Mouse (Mus musculus): ENCODE data around the gene Begain. TPM values are rescaled to one million over a fixed set of nuclear protein-coding genes. Genes with fewer than 3 reads are reported as not detected.

Gene Begain
- total RNA-seq (2021), result 100 to 1,000 TPM; 139 to 147 TPM
- long read RNA-seq, experiment 1, transcript Begain-203 (7 exons, 2,707 nt), result major isoform, 81 of 133 reads
- long read RNA-seq, experiment 1, partial matches to known transcripts, result 38 of 133 reads
- long read RNA-seq, experiment 1, other reads (novel, unspliced or antisense), result 14 of 133 reads
- long read RNA-seq, experiment 2, transcript Begain-203 (7 exons, 2,707 nt), result major isoform, 99 of 179 reads
- long read RNA-seq, experiment 2, partial matches to known transcripts, result 9 of 179 reads
- long read RNA-seq, experiment 2, other reads (novel, unspliced or antisense), result 71 of 179 reads

DNA sequence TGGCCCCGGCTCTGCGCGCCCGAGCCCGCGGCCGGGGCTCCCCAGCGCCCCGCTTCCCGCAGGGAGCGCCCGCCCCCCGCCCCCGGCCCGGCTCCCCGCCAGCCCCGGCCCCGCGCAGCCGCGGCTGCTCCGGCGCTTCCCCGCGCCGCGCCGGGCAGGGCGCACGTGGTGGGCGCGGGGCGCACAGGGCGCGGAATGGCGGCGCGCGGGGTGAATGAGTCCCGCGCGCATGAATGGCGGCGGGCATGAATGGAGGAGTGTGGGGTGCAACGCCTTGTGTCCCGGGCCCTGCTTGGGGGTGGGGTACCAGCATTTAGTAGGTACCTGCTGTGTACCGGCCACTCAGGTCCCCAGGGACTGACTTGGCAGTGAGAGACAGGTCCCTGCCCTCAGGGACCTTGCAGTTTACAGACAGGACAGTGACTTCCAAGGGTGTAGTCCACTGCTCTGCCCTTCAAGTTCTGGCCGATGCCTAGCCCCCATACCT lies at the start of gene Begain:
TSS of gene Begain (minus strand) at position 51 of the 487 bp plus-strand sequence.
- no peak for DNase-seq (ENCODE audit: low spot score in 2 of 2)
- H3K4me3 ChIP-seq, result peak within 1 kb of the TSS; percentile 76
- no peak for TF ChIP-seq CTCF (conservative IDR thresholded peaks at IDR 0.05)
- H3K27ac ChIP-seq, result peak within 1 kb of the TSS; percentile 90

DNA sequence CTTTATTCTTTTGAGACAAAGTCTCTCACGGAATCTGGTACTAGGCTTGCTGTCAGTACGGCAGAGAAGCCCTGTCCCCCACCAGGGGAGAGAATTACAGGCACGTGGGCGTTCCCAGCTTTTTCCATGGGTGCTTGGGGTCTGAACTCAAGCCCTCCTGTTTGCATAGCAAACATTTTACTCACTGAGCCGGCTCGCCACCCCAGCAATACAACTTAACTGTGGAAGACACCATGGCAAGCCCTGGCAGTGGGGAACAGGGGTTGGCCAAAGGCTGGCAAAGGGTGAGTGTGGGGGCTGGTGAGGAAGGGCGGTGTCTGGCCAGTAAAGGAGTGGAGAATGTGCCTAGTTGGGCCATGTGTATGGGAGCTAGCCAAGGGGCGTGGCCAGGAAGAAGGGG lies 47.7 kb upstream of the Begain start:
- Histone ChIP-seq H3K27ac (no peak overlapping the region), H3K4me3 (no peak overlapping the region)
- DNase-seq (ENCODE audit: low spot score in 2 of 2), result no peak
- TF ChIP-seq CTCF (conservative IDR thresholded peaks at IDR 0.05), result no peak

DNA sequence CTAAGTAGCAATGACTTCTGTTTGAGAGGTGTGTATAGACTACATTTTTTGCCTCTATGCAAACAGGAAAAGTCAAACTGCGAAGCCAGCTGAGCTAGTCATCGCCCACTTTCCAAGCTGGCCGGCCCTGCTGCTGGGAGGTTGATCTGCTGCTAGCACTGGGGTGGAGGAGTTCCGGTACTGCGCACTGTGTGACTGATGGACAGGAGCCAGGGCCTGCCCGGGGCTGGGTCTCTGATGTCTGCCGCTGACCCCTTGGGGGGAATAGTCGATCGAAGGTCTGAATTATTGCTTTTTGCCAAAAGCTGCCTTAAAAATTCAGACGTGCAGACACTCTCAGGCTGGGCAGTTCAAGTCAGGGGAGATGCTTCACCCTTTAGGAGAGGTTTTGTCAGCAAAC lies 47.1 kb upstream of the Begain start:
- no peak for TF ChIP-seq CTCF (conservative IDR thresholded peaks at IDR 0.05)
- no peak overlapping the region for H3K27ac ChIP-seq
- H3K4me3 ChIP-seq, result no peak overlapping the region
- peak in 1 of 2 experiments; percentile 13 for DNase-seq (ENCODE audit: low spot score in 2 of 2)

DNA sequence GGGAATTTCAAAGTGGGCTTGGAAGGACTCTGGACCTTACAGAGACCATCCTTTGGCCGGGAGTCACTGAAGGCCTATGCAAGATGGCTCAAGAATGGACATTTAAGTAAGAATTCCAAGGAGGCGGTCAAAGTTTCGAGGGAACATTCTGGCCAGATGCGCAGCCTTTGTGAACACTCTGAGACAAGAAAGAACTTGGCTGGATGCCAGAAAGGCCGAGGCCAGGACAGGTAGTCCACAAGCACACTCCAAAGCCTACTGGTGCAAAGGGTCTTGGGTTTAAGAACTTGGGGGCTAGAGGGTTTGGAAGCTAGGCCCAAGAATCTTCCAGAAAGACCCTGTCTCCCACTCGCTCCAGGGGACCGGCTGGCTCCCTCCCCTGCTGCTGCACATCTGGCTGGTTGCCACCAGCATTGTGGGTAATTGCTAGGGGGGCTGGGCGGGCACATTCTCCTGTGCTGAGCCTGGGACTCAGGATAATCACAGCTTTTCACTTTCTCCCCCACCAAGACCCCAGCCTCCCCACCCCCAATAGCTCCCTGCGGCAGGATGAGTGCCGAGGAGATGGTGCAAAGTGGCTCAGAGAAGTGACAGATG lies 45.1 kb upstream of the Begain start:
- no peak for DNase-seq (ENCODE audit: low spot score in 2 of 2)
- no peak for TF ChIP-seq CTCF (conservative IDR thresholded peaks at IDR 0.05)
- no peak overlapping the region for H3K4me3 ChIP-seq
- no peak overlapping the region for H3K27ac ChIP-seq

DNA sequence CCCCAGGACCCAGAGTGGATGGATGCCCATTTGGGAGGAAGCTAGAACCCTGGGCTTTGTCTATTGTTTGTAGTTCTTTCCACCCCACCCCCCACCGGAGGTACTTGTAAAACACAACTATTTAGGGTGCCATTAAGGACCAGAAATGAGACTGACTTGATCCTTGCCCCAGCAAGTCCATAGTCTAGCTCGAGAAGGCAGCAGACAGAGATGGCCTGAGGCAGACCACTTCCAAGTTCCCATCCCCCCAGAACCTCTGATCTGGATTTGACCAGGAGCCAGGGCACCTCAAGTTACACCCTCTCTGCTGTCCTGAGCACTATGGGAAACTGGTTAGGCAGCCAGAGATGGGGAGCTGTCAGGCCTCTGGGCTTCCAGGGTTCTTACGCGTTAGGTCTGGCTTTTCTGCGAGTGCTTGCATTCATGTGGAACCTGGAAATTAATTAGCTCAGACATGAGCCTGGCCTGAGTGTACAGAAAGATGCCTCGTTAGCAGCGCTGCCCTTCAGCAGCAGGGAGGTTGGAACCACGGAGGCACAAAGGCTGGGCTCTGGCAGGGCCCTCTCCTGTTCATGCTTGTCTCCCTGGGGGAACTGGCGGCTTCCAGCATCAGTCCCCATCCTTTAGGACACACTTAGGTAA lies 44.5 kb upstream of the Begain start:
- Histone ChIP-seq H3K4me3 (no peak overlapping the region), H3K27ac (no peak overlapping the region)
- TF ChIP-seq CTCF (conservative IDR thresholded peaks at IDR 0.05), result no peak
- no peak for DNase-seq (ENCODE audit: low spot score in 2 of 2)

DNA sequence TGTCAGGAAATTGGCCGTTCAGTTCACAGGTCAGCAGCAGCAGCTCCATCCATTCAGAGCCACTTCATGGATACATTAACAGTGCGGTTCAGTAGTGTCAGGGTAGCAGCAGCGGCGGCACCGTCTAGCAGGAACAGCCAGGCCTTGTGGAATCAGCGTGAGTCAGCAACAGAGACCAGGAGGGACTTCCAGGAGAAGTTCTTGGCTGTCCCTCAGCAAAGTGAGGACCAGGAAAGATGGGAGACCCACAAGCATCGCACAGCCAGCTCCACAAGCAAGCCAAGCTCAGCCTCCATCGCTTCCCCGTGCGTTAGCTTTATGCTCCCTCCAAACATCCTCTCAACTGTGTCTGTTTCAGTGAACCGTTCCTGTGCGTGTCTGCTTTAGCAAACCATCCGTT lies 40.9 kb upstream of the Begain start:
- no peak for TF ChIP-seq CTCF (conservative IDR thresholded peaks at IDR 0.05)
- no peak overlapping the region for H3K27ac ChIP-seq
- no peak for DNase-seq (ENCODE audit: low spot score in 2 of 2)
- H3K4me3 ChIP-seq, result no peak overlapping the region

DNA sequence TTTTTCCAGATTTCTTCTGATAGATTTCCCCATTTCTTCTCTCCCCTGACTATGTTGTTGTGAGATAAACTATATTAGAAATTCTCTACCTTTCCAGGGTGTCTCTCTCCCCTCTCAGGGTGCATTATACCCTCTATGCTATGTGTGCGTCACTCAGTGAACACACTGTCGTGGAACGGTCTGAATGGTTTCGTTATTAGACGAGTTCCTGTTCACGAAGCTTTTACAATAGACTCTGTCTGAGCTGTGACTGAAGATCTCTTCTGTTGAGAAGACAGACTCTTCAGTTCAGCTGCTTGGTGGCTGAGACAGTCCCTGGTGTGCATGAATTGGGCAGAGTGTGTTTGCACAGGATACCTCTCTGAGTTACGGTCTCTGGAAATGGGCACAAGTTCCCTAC lies 32.4 kb upstream of the Begain start:
- no peak overlapping the region for H3K4me3 ChIP-seq
- no peak overlapping the region for H3K27ac ChIP-seq
- no peak for DNase-seq (ENCODE audit: low spot score in 2 of 2)
- no peak for TF ChIP-seq CTCF (conservative IDR thresholded peaks at IDR 0.05)

DNA sequence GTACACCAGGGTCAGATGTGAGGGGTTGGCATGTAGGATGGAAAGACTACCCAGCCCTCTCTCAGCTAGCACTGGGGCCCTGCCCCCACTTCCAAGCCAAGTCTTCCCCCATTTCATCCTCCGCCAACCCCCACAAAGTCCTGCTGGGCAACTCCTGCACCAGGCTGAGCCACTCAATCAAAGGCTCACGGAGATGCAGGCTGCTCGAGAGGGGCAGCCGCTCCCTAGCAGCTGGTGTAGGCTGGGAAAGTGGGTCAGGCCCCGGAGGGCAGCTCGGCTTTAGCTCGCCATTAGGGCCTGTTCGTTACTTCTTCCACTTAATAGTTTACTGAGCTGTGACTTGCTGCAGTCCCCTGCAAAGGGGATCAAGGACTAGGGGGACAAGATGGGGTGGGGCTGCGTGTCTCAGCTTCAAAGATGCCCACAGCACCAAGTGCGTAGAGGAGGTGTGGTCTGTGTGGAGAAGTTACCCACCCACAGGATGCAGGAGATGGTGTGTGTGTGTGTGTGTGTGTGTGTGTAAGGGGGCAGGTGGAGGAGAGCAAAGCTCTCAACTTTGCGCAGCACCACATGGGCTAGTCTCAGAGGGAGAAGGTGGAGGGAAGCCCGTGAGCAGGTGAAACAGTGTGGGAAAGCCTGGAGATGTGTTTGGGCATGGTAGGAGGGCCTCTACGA lies 22.6 kb upstream of the Begain start:
- no peak overlapping the region for H3K27ac ChIP-seq
- no peak for TF ChIP-seq CTCF (conservative IDR thresholded peaks at IDR 0.05)
- no peak overlapping the region for H3K4me3 ChIP-seq
- DNase-seq (ENCODE audit: low spot score in 2 of 2), result no peak

DNA sequence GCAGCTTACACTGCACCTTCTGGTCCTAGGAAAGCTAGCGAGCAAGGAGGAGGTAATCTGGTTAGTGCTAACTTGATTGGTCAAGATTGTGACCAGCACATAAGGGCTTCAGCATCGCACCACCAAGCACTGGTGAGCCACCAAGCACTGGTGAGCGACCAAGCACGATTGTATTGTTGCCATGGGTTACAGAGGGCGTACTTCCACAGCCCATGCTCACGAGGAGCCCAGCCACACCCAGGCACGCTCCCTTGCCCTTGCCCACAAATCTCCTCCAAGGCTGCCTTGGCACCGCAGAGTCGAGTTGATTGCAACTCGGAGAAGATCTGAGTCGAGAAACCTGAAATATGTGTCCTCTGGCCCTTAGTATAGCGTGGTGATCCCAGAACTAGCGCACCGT lies 22.0 kb upstream of the Begain start:
- TF ChIP-seq CTCF (conservative IDR thresholded peaks at IDR 0.05), result no peak
- H3K27ac ChIP-seq, result no peak overlapping the region
- no peak overlapping the region for H3K4me3 ChIP-seq
- no peak for DNase-seq (ENCODE audit: low spot score in 2 of 2)

DNA sequence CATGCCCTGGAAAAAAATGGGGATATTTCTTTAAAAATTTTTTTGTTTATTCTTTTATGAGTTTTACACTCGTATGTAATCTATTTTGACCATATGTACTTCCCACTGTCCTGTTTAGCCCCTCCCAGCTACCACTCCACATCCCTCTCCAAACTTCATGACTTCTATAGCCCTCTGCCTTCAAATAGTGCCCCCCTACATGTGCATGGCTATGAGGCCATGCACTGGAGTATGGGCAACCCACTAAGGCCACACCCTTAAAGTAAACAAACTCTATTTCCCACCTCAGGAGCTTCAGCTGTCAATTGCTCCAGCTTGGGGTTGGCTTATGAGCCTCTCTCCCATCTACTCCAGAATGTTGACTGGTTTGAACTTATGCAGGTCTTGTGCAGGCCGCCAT lies 18.1 kb upstream of the Begain start:
- no peak for DNase-seq (ENCODE audit: low spot score in 2 of 2)

DNA sequence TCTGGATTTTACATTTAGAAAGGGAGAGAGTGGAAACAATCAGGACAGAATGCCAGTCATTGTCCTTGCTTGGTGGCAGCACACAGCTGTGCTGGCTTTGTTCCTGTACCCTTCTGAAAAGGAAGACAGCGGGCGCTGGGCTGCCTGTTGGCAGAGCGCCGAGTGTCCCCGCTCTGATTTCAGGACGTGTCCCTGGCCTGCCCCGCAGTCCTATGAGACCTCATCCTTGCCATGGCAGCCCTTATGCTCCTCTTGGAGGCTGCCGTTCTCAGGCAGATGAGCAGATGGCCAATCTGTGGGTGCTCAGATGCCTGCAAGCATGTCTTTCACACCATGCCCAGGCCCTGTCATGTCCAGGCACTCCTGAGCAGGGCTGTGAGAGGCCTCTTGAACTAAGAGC lies 17.7 kb upstream of the Begain start:
- no peak overlapping the region for H3K4me3 ChIP-seq
- TF ChIP-seq CTCF (conservative IDR thresholded peaks at IDR 0.05), result no peak
- peak; percentile 24 to 26 for DNase-seq (ENCODE audit: low spot score in 2 of 2)
- H3K27ac ChIP-seq, result peak overlapping the region; percentile 43; the same call in 1 of the 2 replicates

More for the DNA sequence above, 18.1 kb upstream of the Begain start:
- no peak for TF ChIP-seq CTCF (conservative IDR thresholded peaks at IDR 0.05)
- no peak overlapping the region for H3K4me3 ChIP-seq
- no peak overlapping the region for H3K27ac ChIP-seq

DNA sequence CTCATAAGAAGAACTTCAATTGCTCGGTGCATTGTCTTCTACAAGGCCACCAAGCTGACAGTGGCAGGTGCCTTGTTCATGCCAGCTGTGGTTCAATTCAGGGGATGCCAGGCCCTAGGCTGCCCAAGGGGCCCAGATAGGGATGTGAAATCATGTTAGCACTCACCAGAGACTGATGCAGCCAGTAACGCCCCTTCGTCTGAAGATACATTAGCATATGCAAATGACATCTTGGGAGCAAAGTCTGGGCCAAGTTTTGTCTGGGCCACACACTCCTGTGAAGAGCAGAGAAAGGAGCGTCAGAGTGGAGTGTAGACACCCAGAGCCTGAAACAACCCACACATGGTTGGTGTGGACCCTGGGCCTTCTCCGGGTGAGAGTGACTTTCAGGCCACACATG lies 17.0 kb upstream of the Begain start:
- H3K4me3 ChIP-seq, result no peak overlapping the region
- no peak for DNase-seq (ENCODE audit: low spot score in 2 of 2)
- H3K27ac ChIP-seq, result peak overlapping the region; percentile 43; the same call in 1 of the 2 replicates
- TF ChIP-seq CTCF (conservative IDR thresholded peaks at IDR 0.05), result no peak

DNA sequence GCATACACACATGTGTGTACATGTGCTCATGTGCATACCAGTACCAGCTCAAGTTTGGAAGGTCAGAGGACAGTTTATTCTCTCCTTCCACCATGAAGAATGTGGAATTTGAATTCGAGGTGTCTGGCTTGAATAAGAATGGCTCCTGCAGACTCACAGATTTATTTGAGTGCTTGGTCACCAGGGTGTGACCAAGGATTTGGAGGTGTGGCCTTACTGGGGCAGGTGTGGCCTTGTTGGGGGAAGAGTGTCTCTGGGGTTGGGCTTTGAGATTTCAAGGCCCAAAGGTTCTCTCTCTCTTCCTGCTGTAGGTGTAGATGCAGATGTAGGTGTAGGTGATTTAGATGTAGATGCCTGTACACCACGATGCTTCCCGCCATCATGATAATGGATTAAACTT lies 15.5 kb upstream of the Begain start:
- no peak for TF ChIP-seq CTCF (conservative IDR thresholded peaks at IDR 0.05)
- no peak for DNase-seq (ENCODE audit: low spot score in 2 of 2)
- H3K4me3 ChIP-seq, result no peak overlapping the region
- no peak overlapping the region for H3K27ac ChIP-seq
